Mouse (Mus musculus): ENCODE measurements at regions not wholly inside any gene's neighbourhood (a gene's known extent, or its start where the extent isn't known, plus 50 kb on each side); places are given as distances from the start of the nearest gene placed in this dataset.
A peak's percentile ranks its signal among the peaks of the same experiment; 100 is the strongest.

- ATAC-seq (ENCODE audit: insufficient read depth) (peak; percentile 80), DNase-seq (peak; percentile 59)
- 42% methylated on average over 8 of the region's 8 CpGs for WGBS
- Histone ChIP-seq H3K36me3 (ENCODE audit: insufficient read depth) (no peaks in the 10 kb centered on the region), H3K27me3 (ENCODE audit: insufficient read depth, low read length) (no peaks in the 10 kb centered on the region), H3K4me2 (no peak overlapping the region), H3K9ac (no peak overlapping the region), H3K9me3 (ENCODE audit: low read depth, low read length) (no peaks in the 10 kb centered on the region), H3K4me1 (ENCODE audit: insufficient read depth) (no peaks in the 10 kb centered on the region), H3K4me3 (ENCODE audit: low read depth, low read length) (no peak overlapping the region), H3K27ac (ENCODE audit: low read depth) (no peak overlapping the region; the same call in 1 of the 2 replicates)
- no peak for TF ChIP-seq CTCF (IDR thresholded peaks at IDR 0.05; ENCODE audit: low read depth)
Measured at GRCm38 (mm10) chr2:144123395-144124034, 90.7 kb downstream of the Banf2 start.

- no peak overlapping the region for H3K4me3 ChIP-seq (ENCODE audit: low read depth, low read length)
- no peak for TF ChIP-seq CTCF (IDR thresholded peaks at IDR 0.05; ENCODE audit: low read depth)
- 73% methylated on average over 13 of the region's 13 CpGs for WGBS
- DNase-seq: no peak
- H3K4me1 ChIP-seq (ENCODE audit: insufficient read depth): no peaks in the 10 kb centered on the region
- H3K27ac ChIP-seq (ENCODE audit: low read depth): no peak overlapping the region
- H3K9me3 ChIP-seq (ENCODE audit: low read depth, low read length): no peaks in the 10 kb centered on the region
- H3K4me2 ChIP-seq: no peak overlapping the region
- no peak for ATAC-seq (ENCODE audit: insufficient read depth)
- no peaks in the 10 kb centered on the region for H3K36me3 ChIP-seq (ENCODE audit: insufficient read depth)
- no peak overlapping the region for H3K9ac ChIP-seq
- no peaks in the 10 kb centered on the region for H3K27me3 ChIP-seq (ENCODE audit: insufficient read depth, low read length)
Measured at GRCm38 (mm10) chr2:144127082-144128037, 94.5 kb downstream of the Banf2 start.

GRCm38 (mm10) chr2:144128038-144128402, 95.2 kb downstream of the Banf2 start:
- no peak overlapping the region for H3K4me2 ChIP-seq
- H3K27ac ChIP-seq (ENCODE audit: low read depth): no peak overlapping the region
- H3K36me3 ChIP-seq (ENCODE audit: insufficient read depth): no peaks in the 10 kb centered on the region
- WGBS: 80% methylated on average over 3 of the region's 3 CpGs
- H3K4me1 ChIP-seq (ENCODE audit: insufficient read depth): no peaks in the 10 kb centered on the region
- no peak for TF ChIP-seq CTCF (IDR thresholded peaks at IDR 0.05; ENCODE audit: low read depth)
- no peak overlapping the region for H3K9ac ChIP-seq
- no peak overlapping the region for H3K4me3 ChIP-seq (ENCODE audit: low read depth, low read length)
- no peak for ATAC-seq (ENCODE audit: insufficient read depth)
- H3K9me3 ChIP-seq (ENCODE audit: low read depth, low read length): no peaks in the 10 kb centered on the region
- H3K27me3 ChIP-seq (ENCODE audit: insufficient read depth, low read length): no peaks in the 10 kb centered on the region
- DNase-seq: no peak

GRCm38 (mm10) chr2:144128527-144128926, 95.7 kb downstream of the Banf2 start:
- TF ChIP-seq CTCF (IDR thresholded peaks at IDR 0.05; ENCODE audit: low read depth): no peak
- ATAC-seq (ENCODE audit: insufficient read depth): no peak
- H3K9me3 ChIP-seq (ENCODE audit: low read depth, low read length): no peaks in the 10 kb centered on the region
- no peaks in the 10 kb centered on the region for H3K36me3 ChIP-seq (ENCODE audit: insufficient read depth)
- H3K4me2 ChIP-seq: no peak overlapping the region
- WGBS: 60% methylated on average over 4 of the region's 4 CpGs
- H3K9ac ChIP-seq: no peak overlapping the region
- no peaks in the 10 kb centered on the region for H3K27me3 ChIP-seq (ENCODE audit: insufficient read depth, low read length)
- no peak for DNase-seq
- H3K4me3 ChIP-seq (ENCODE audit: low read depth, low read length): no peak overlapping the region
- no peaks in the 10 kb centered on the region for H3K4me1 ChIP-seq (ENCODE audit: insufficient read depth)
- no peak overlapping the region for H3K27ac ChIP-seq (ENCODE audit: low read depth)

GRCm38 (mm10) chr2:144133806-144134574, 101.1 kb downstream of the Banf2 start:
- no peak for TF ChIP-seq CTCF (IDR thresholded peaks at IDR 0.05; ENCODE audit: low read depth)
- Histone ChIP-seq H3K4me3 (ENCODE audit: low read depth, low read length) (no peak overlapping the region), H3K9ac (no peak overlapping the region; the same call in 1 of the 2 replicates), H3K27ac (ENCODE audit: low read depth) (peak overlapping the region; percentile 76; the same call in 1 of the 2 replicates), H3K27me3 (ENCODE audit: insufficient read depth, low read length) (no peaks in the 10 kb centered on the region), H3K4me2 (no peak overlapping the region), H3K9me3 (ENCODE audit: low read depth, low read length) (no peaks in the 10 kb centered on the region), H3K36me3 (ENCODE audit: insufficient read depth) (no peaks in the 10 kb centered on the region), H3K4me1 (ENCODE audit: insufficient read depth) (no peaks in the 10 kb centered on the region)
- 44% methylated on average over 14 of the region's 14 CpGs for WGBS
- peak; percentile 67; the same call in 1 of the 2 replicates for ATAC-seq (ENCODE audit: insufficient read depth)
- peak; percentile 14 for DNase-seq

GRCm38 (mm10) chr2:144134575-144134958, 101.7 kb downstream of the Banf2 start:
- 56% methylated on average over 9 of the region's 9 CpGs for WGBS
- H3K4me2 ChIP-seq: no peak overlapping the region
- no peaks in the 10 kb centered on the region for H3K9me3 ChIP-seq (ENCODE audit: low read depth, low read length)
- no peak overlapping the region for H3K4me3 ChIP-seq (ENCODE audit: low read depth, low read length)
- ATAC-seq (ENCODE audit: insufficient read depth) (peak; percentile 45; the same call in 1 of the 2 replicates), DNase-seq (peak; percentile 33)
- H3K27ac ChIP-seq (ENCODE audit: low read depth): peak overlapping the region; percentile 76
- no peaks in the 10 kb centered on the region for H3K27me3 ChIP-seq (ENCODE audit: insufficient read depth, low read length)
- TF ChIP-seq CTCF (IDR thresholded peaks at IDR 0.05; ENCODE audit: low read depth): no peak
- no peak overlapping the region; the same call in 1 of the 2 replicates for H3K9ac ChIP-seq
- H3K36me3 ChIP-seq (ENCODE audit: insufficient read depth): no peaks in the 10 kb centered on the region
- no peaks in the 10 kb centered on the region for H3K4me1 ChIP-seq (ENCODE audit: insufficient read depth)

Data from lung, embryonic 14.5 days (tissue).